Mouse (Mus musculus): ENCODE measurements around the gene Cplx2. TPM values are rescaled to one million over a fixed set of nuclear protein-coding genes. Genes with fewer than 3 reads are reported as not detected.

The Cplx2 gene
- total RNA-seq, 2 experiments from 2014 or later = 798 to 848 TPM

- intact Hi-C loops (cut with DNase I) = loop anchor here (5.0 kb wide), 1 partner anchor 62 kb away; no protein-coding TSS in a partner anchor
- no peak for DNase-seq (ENCODE audit: extremely low spot score in 1 of 2, low spot score in 2 of 2)
- Histone ChIP-seq H3K27ac (peak overlapping the region; percentile 84), H3K4me3 (0 out of 2 replicates have a peak overlapping the region, but pooled peaks have one; percentile 6)
- TF ChIP-seq CTCF (IDR thresholded peaks at IDR 0.05) = no peak; the same call in 1 of the 2 replicates
These were observed 14.2 kb downstream of the Cplx2 start for GRCm38 (mm10) chr13:54385008-54386004.

GRCm38 (mm10) chr13:54389971-54390564 lies 18.9 kb downstream of the Cplx2 start:
- intact Hi-C loops (cut with DNase I) = loop anchor here (5.0 kb wide), 1 partner anchor 57 kb away; no protein-coding TSS in a partner anchor
- no peak for DNase-seq (ENCODE audit: extremely low spot score in 1 of 2, low spot score in 2 of 2)
- Histone ChIP-seq H3K27ac (no peak overlapping the region), H3K4me3 (no peak overlapping the region)
- no peak for TF ChIP-seq CTCF (IDR thresholded peaks at IDR 0.05)

GRCm38 (mm10) chr13:54390565-54391013 lies 19.4 kb downstream of the Cplx2 start:
- intact Hi-C loops (cut with DNase I) = no loop called here

GRCm38 (mm10) chr13:54391313-54391712 lies 20.2 kb downstream of the Cplx2 start:
- Histone ChIP-seq H3K27ac (no peak overlapping the region), H3K4me3 (no peak overlapping the region)
- intact Hi-C loops (cut with DNase I) = no loop called here
- no peak for TF ChIP-seq CTCF (IDR thresholded peaks at IDR 0.05)
- DNase-seq (ENCODE audit: extremely low spot score in 1 of 2, low spot score in 2 of 2) = no peak

More at GRCm38 (mm10) chr13:54390565-54391013, 19.4 kb downstream of the Cplx2 start:
- no peak for TF ChIP-seq CTCF (IDR thresholded peaks at IDR 0.05)
- Histone ChIP-seq H3K27ac (no peak overlapping the region), H3K4me3 (no peak overlapping the region)
- DNase-seq (ENCODE audit: extremely low spot score in 1 of 2, low spot score in 2 of 2) = no peak

GRCm38 (mm10) chr13:54397069-54397468 lies 25.9 kb downstream of the Cplx2 start:
- no peak for TF ChIP-seq CTCF (IDR thresholded peaks at IDR 0.05)

GRCm38 (mm10) chr13:54400565-54401179 lies 29.5 kb downstream of the Cplx2 start:
- no peak for DNase-seq (ENCODE audit: extremely low spot score in 1 of 2, low spot score in 2 of 2)
- H3K4me3 ChIP-seq = no peak overlapping the region
- H3K27ac ChIP-seq = no peak overlapping the region
- intact Hi-C loops (cut with DNase I) = loop anchor here (5.0 kb wide), 1 partner anchor 37 kb away; no protein-coding TSS in a partner anchor
- no peak for TF ChIP-seq CTCF (IDR thresholded peaks at IDR 0.05)

More at GRCm38 (mm10) chr13:54397069-54397468, 25.9 kb downstream of the Cplx2 start:
- intact Hi-C loops (cut with DNase I) = no loop called here
- no peak overlapping the region for H3K27ac ChIP-seq
- H3K4me3 ChIP-seq = no peak overlapping the region
- no peak for DNase-seq (ENCODE audit: extremely low spot score in 1 of 2, low spot score in 2 of 2)

- DNase-seq (ENCODE audit: extremely low spot score in 1 of 2, low spot score in 2 of 2) = no peak
- intact Hi-C loops (cut with DNase I) = loop anchor here (5.0 kb wide), 1 partner anchor 36 kb away; no protein-coding TSS in a partner anchor
- H3K27ac ChIP-seq = no peak overlapping the region
- TF ChIP-seq CTCF (IDR thresholded peaks at IDR 0.05) = no peak
- no peak overlapping the region for H3K4me3 ChIP-seq
These were observed 30.0 kb downstream of the Cplx2 start for GRCm38 (mm10) chr13:54401180-54401569.

- Histone ChIP-seq H3K4me3 (no peak overlapping the region), H3K27ac (no peak overlapping the region)
- no peak for TF ChIP-seq CTCF (IDR thresholded peaks at IDR 0.05)
- no peak for DNase-seq (ENCODE audit: extremely low spot score in 1 of 2, low spot score in 2 of 2)
- intact Hi-C loops (cut with DNase I) = loop anchor here (5.0 kb wide), 1 partner anchor 35 kb away; no protein-coding TSS in a partner anchor
These were observed 31.2 kb downstream of the Cplx2 start for GRCm38 (mm10) chr13:54402346-54402745.

- TF ChIP-seq CTCF (IDR thresholded peaks at IDR 0.05) = no peak
- H3K27ac ChIP-seq = no peak overlapping the region
- DNase-seq (ENCODE audit: extremely low spot score in 1 of 2, low spot score in 2 of 2) = no peak
- intact Hi-C loops (cut with DNase I) = loop anchor here (5.0 kb wide), 1 partner anchor 34 kb away; no protein-coding TSS in a partner anchor
- no peak overlapping the region for H3K4me3 ChIP-seq
These were observed 32.3 kb downstream of the Cplx2 start for GRCm38 (mm10) chr13:54403224-54404070.

GRCm38 (mm10) chr13:54404205-54404604 lies 33.1 kb downstream of the Cplx2 start:
- intact Hi-C loops (cut with DNase I) = loop anchor here (5.0 kb wide), 1 partner anchor 33 kb away; no protein-coding TSS in a partner anchor
- TF ChIP-seq CTCF (IDR thresholded peaks at IDR 0.05) = no peak
- H3K27ac ChIP-seq = no peak overlapping the region
- H3K4me3 ChIP-seq = no peak overlapping the region
- no peak for DNase-seq (ENCODE audit: extremely low spot score in 1 of 2, low spot score in 2 of 2)
